In the genomic region with DNA sequence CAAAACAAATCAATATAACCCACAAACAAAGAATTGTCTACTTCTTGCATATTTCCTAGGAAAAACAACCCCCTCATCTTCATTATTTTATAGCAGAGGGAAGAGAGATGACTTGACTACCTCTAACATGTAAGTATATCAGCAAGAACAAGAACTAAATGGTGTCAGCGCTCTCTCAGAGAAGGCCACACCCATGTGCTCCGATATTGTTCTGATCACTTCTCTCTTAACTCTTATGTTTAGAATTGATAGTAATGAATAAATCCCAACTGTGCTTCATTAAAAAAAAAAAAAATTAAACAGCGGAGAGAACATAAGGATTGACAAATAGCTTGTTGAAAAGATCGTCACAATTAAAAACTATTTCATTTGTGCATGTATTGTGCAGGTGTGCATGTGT, we compare ENCODE assay signal across 13 mouse cellular contexts. TPM values are rescaled to one million over a fixed set of nuclear protein-coding genes. Genes with fewer than 3 reads are reported as not detected.
DNase-seq lines count a peak whose midpoint lies in the region; ATAC-seq lines count a peak whose summit lies in the region.
"Had no signal": no experiment of that assay in that cellular context is flagged by ENCODE, and none has a peak within 500 bp of the region (broad histone marks: within the 10 kb centered on the region; RNA-seq: fewer than 3 reads in every experiment).

No protein-coding gene starts in this region.

- peak overlapping the region; percentile 50 for H3K4me2 ChIP-seq in neural tube, embryonic 11.5 days (ENCODE audit: low read depth)
- peak overlapping the region; percentile 77 for H3K4me2 ChIP-seq in forebrain, embryonic 13.5 days

- H3K9me3 ChIP-seq in neural tube, embryonic 11.5 days (ENCODE audit: control insufficient read depth, low read length) = no peaks in the 10 kb centered on the region
- no peaks in the 10 kb centered on the region for H3K9me3 ChIP-seq in forebrain, embryonic 13.5 days (replicated peaks)
- H3K9me3 ChIP-seq in midbrain, embryonic 10.5 days (replicated peaks) = no peaks in the 10 kb centered on the region

- ATAC-seq in neural tube, embryonic 11.5 days (ENCODE audit: insufficient read depth, low FRiP score, low TSS enrichment) = no peak
- no peak for ATAC-seq in forebrain, embryonic 13.5 days
- no peak for ATAC-seq in erythroblast, adult 5-6 weeks (replicated peaks; ENCODE audit: low FRiP score, poor library complexity, severe bottlenecking)

- H3K27me3 ChIP-seq in neural tube, embryonic 11.5 days (ENCODE audit: control insufficient read depth, insufficient read depth, low read length) = no peaks in the 10 kb centered on the region
- no peaks in the 10 kb centered on the region for H3K27me3 ChIP-seq in forebrain, embryonic 13.5 days
- no peaks in the 10 kb centered on the region for H3K27me3 ChIP-seq in midbrain, embryonic 10.5 days (ENCODE audit: low read depth, poor library complexity, severe bottlenecking)

- H3K36me3 ChIP-seq in neural tube, embryonic 11.5 days (ENCODE audit: control insufficient read depth, insufficient read depth, low read length) = no peaks in the 10 kb centered on the region
- H3K36me3 ChIP-seq in forebrain, embryonic 13.5 days (ENCODE audit: poor library complexity, severe bottlenecking) = peaks cover 5% of the 10 kb centered on the region
- H3K36me3 ChIP-seq in midbrain, embryonic 10.5 days = peaks cover 17% of the 10 kb centered on the region

- 0 out of 2 replicates have a peak, but pooled peaks cover 9% of the 10 kb centered on the region for H3K4me1 ChIP-seq in neural tube, embryonic 11.5 days (ENCODE audit: control insufficient read depth, insufficient read depth, low read length)
- peaks cover 27% of the 10 kb centered on the region for H3K4me1 ChIP-seq in forebrain, embryonic 13.5 days
- peaks cover 43% of the 10 kb centered on the region for H3K4me1 ChIP-seq in midbrain, embryonic 10.5 days

- H3K4me3 ChIP-seq in neural tube, embryonic 11.5 days (ENCODE audit: low read depth, low read length) = peak overlapping the region; percentile 19; the same call in 1 of the 2 replicates
- H3K4me3 ChIP-seq in forebrain, embryonic 13.5 days = peak overlapping the region; percentile 93
- H3K4me3 ChIP-seq in midbrain, embryonic 10.5 days = peak overlapping the region; percentile 96

- DNase-seq in neural tube, embryonic 11.5 days (ENCODE audit: low spot score) = no peak
- no peak for DNase-seq in neural tube, embryonic 10.5 days (ENCODE audit: extremely low spot score, low spot score)
- no peak for DNase-seq in midbrain, embryonic 10.5 days (ENCODE audit: low spot score)
- no peak for DNase-seq in right cerebral cortex, adult 2 months (ENCODE audit: low spot score in 2 of 2)
- no peak for DNase-seq in urinary bladder, postnatal 4 days (ENCODE audit: low spot score in 2 of 2)
- DNase-seq: kidney, postnatal 14 days; lung, postnatal 10 days; thymus, postnatal 36 days had no signal

- peak overlapping the region; percentile 54 for H3K9ac ChIP-seq in neural tube, embryonic 11.5 days (ENCODE audit: low read length)
- H3K9ac ChIP-seq in forebrain, embryonic 13.5 days = peak overlapping the region; percentile 87

- WGBS in neural tube, embryonic 11.5 days = 70% methylated on average over 4 of the region's 4 CpGs
- WGBS in forebrain, embryonic 13.5 days = 50% methylated on average over 4 of the region's 4 CpGs
- 76% methylated on average over 4 of the region's 4 CpGs for WGBS in midbrain, embryonic 10.5 days

- H3K27ac ChIP-seq in neural tube, embryonic 11.5 days (ENCODE audit: low read depth, low read length) = peak overlapping the region; percentile 98
- peak overlapping the region; percentile 100 for H3K27ac ChIP-seq in forebrain, embryonic 13.5 days
- peak overlapping the region; percentile 99 for H3K27ac ChIP-seq in midbrain, embryonic 10.5 days (replicated peaks)

RNA-seq across cellular contexts. Expression of gene Tuba1a, which starts 1.8 kb away (rescaled TPM):
- 8,277 and 8,733 TPM in 2 replicates for polyA plus RNA-seq in neural tube, embryonic 11.5 days (2014; fragmentation: Nextera tagmentation; extraction: Ambion mirVana)
- 10,586 and 11,102 TPM in 2 replicates for polyA plus RNA-seq in forebrain, embryonic 13.5 days (2015; fragmentation: Nextera tagmentation; extraction: Ambion mirVana)
- polyA plus RNA-seq in midbrain, embryonic 10.5 days (2016; fragmentation: Nextera tagmentation; extraction: Ambion mirVana) = 4,467 and 6,520 TPM in 2 replicates
- 15.3 and 19.6 TPM in 2 replicates for total RNA-seq in erythroblast, adult 5-6 weeks (2015; ENCODE audit: low replicate concordance)
- 4.3 and 5.9 TPM in 2 replicates for total RNA-seq in erythroblast, adult 5-6 weeks (2017; ENCODE audit: low replicate concordance)

RNA-seq across cellular contexts. Expression of gene Gm49450, which starts 2.0 kb away (rescaled TPM):
- not detected in 2 replicates for polyA plus RNA-seq in neural tube, embryonic 11.5 days (2014; fragmentation: Nextera tagmentation; extraction: Ambion mirVana)
- polyA plus RNA-seq in forebrain, embryonic 13.5 days (2015; fragmentation: Nextera tagmentation; extraction: Ambion mirVana) = not detected in 2 replicates
- polyA plus RNA-seq in midbrain, embryonic 10.5 days (2016; fragmentation: Nextera tagmentation; extraction: Ambion mirVana) = not detected in 2 replicates
- not detected in 2 replicates for total RNA-seq in erythroblast, adult 5-6 weeks (2015; ENCODE audit: low replicate concordance)
- total RNA-seq in erythroblast, adult 5-6 weeks (2017; ENCODE audit: low replicate concordance) = 4.7 TPM in 1 of 2 replicates, not detected in the other
- total RNA-seq: ES-E14 had no signal
- polyA plus RNA-seq: heart, embryonic 14.5 days; limb, embryonic 11.5 days had no signal

RNA-seq across cellular contexts. Expression of gene Tuba1b, which starts 21.0 kb away (rescaled TPM):
- polyA plus RNA-seq in neural tube, embryonic 11.5 days (2014; fragmentation: Nextera tagmentation; extraction: Ambion mirVana) = 1,967 and 2,051 TPM in 2 replicates
- polyA plus RNA-seq in forebrain, embryonic 13.5 days (2015; fragmentation: Nextera tagmentation; extraction: Ambion mirVana) = 1,607 and 1,715 TPM in 2 replicates
- 2,448 and 2,588 TPM in 2 replicates for polyA plus RNA-seq in midbrain, embryonic 10.5 days (2016; fragmentation: Nextera tagmentation; extraction: Ambion mirVana)
- 804 and 902 TPM in 2 replicates for total RNA-seq in erythroblast, adult 5-6 weeks (2015; ENCODE audit: low replicate concordance)
- 180 and 247 TPM in 2 replicates for total RNA-seq in erythroblast, adult 5-6 weeks (2017; ENCODE audit: low replicate concordance)

RNA-seq across cellular contexts. Expression of gene Lmbr1l, which starts 37.3 kb away (rescaled TPM):
- 7.1 and 8.9 TPM in 2 replicates for polyA plus RNA-seq in neural tube, embryonic 11.5 days (2014; fragmentation: Nextera tagmentation; extraction: Ambion mirVana)
- polyA plus RNA-seq in forebrain, embryonic 13.5 days (2015; fragmentation: Nextera tagmentation; extraction: Ambion mirVana) = 39.8 and 47.1 TPM in 2 replicates
- 24.7 and 28.6 TPM in 2 replicates for polyA plus RNA-seq in midbrain, embryonic 10.5 days (2016; fragmentation: Nextera tagmentation; extraction: Ambion mirVana)
- 2.3 and 3.3 TPM in 2 replicates for total RNA-seq in erythroblast, adult 5-6 weeks (2015; ENCODE audit: low replicate concordance)
- total RNA-seq in erythroblast, adult 5-6 weeks (2017; ENCODE audit: low replicate concordance) = 10.6 and 12.8 TPM in 2 replicates

RNA-seq across cellular contexts. Expression of gene Dhh, which starts 57.0 kb away (rescaled TPM):
- polyA plus RNA-seq in neural tube, embryonic 11.5 days (2014; fragmentation: Nextera tagmentation; extraction: Ambion mirVana) = 0.44 and 2.3 TPM in 2 replicates
- 0.22 and 0.28 TPM in 2 replicates for polyA plus RNA-seq in forebrain, embryonic 13.5 days (2015; fragmentation: Nextera tagmentation; extraction: Ambion mirVana)
- polyA plus RNA-seq in midbrain, embryonic 10.5 days (2016; fragmentation: Nextera tagmentation; extraction: Ambion mirVana) = 0.27 and 0.58 TPM in 2 replicates
- total RNA-seq in erythroblast, adult 5-6 weeks (2015; ENCODE audit: low replicate concordance) = not detected in 2 replicates
- total RNA-seq in erythroblast, adult 5-6 weeks (2017; ENCODE audit: low replicate concordance) = not detected in 2 replicates

Comparison
In these comparisons a context has a peak if more than half of its experiments do, and no peak if none do; other contexts are left out.
1. H3K4me3 ChIP-seq: peak in every context shown above with its lines; median percentile 96 in midbrain, embryonic 10.5 days; 93 in forebrain, embryonic 13.5 days; 19 in neural tube, embryonic 11.5 days.